Mouse (Mus musculus): ENCODE results near the gene Cox5a. TPM values are rescaled to one million over a fixed set of nuclear protein-coding genes. Genes with fewer than 3 reads are reported as not detected.

Gene Cox5a
- polyA plus RNA-seq, 1 experiment from 2014 or later, result 730 TPM

GRCm38 (mm10) chr9:57502911-57503621 is 18.0 kb upstream of the Cox5a start:
- Histone ChIP-seq H3K4me2 (peak overlapping the region; percentile 75), H3K36me3 (ENCODE audit: control insufficient read depth, insufficient read depth, low read length) (no peaks in the 10 kb centered on the region), H3K27ac (ENCODE audit: low read depth, low read length) (no peak overlapping the region), H3K4me1 (ENCODE audit: control insufficient read depth, insufficient read depth, low read length) (peaks cover 24% of the 10 kb centered on the region), H3K4me3 (ENCODE audit: low read depth, low read length) (peak overlapping the region; percentile 39), H3K9me3 (ENCODE audit: control insufficient read depth, low read length) (no peaks in the 10 kb centered on the region), H3K9ac (ENCODE audit: low read length) (no peak overlapping the region), H3K27me3 (ENCODE audit: control insufficient read depth, insufficient read depth, low read length) (peaks cover 66% of the 10 kb centered on the region)
- ATAC-seq (ENCODE audit: low FRiP score), result 0 out of 2 replicates have a peak, but pooled peaks have one; percentile 36
- peak; percentile 90 for DNase-seq (ENCODE audit: low spot score, missing footprints)
- 2% methylated on average over 23 of the region's 23 CpGs for WGBS

DNA sequence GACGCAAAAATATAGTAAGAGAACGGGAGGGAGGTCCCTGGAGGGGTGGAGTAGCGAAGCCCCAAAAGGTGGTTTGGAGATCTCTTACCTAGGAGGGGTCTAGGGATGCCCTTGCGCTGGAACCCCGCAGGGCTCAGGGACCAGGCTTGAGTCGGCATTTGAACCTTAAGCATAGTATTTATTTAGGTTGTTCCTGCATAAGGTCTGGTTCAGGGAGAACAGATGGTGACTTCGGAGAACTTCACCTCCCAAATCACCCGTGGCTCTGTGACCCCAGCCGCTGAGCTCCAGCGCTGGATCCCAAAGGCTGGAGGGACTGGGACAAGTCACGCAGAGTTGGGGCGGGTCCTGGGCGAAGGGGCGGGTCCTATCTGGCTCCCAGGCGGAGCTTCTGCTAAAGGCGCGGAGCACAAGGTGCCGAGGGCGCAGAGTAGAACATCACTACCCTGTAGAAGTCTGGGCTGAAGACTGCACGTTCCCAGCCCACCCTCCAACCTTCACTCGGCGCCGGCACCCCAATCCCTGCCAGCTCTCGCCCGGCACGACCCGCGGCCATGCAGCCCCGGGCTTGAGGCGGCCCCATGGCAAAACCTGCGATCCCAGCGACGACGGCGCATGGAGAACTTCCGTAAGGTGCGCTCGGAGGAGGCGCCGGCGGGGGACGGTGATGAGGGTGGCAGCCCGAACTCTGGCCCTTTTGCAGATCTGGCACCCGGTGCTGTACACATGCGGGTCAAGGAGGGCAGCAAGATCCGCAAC is 17.3 kb upstream of the Cox5a start, which contains the start of gene Rpp25:
Rpp25 (plus strand) TSS at position 405 of the 759 bp plus-strand sequence.
- ATAC-seq (ENCODE audit: low FRiP score), result peak; percentile 70
- under 1% methylated on average over 46 of the region's 46 CpGs for WGBS

GRCm38 (mm10) chr9:57504381-57504700 is 16.7 kb upstream of the Cox5a start:
- Histone ChIP-seq H3K4me1 (ENCODE audit: control insufficient read depth, insufficient read depth, low read length) (peaks cover 24% of the 10 kb centered on the region), H3K36me3 (ENCODE audit: control insufficient read depth, insufficient read depth, low read length) (no peaks in the 10 kb centered on the region), H3K4me3 (ENCODE audit: low read depth, low read length) (peak overlapping the region; percentile 39), H3K27ac (ENCODE audit: low read depth, low read length) (no peak overlapping the region), H3K9ac (ENCODE audit: low read length) (peak overlapping the region; percentile 55; the same call in 1 of the 2 replicates), H3K4me2 (peak overlapping the region; percentile 75), H3K9me3 (ENCODE audit: control insufficient read depth, low read length) (no peaks in the 10 kb centered on the region), H3K27me3 (ENCODE audit: control insufficient read depth, insufficient read depth, low read length) (peaks cover 66% of the 10 kb centered on the region)
- under 1% methylated on average over 34 of the region's 34 CpGs for WGBS
- ATAC-seq (ENCODE audit: low FRiP score) (peak; percentile 55), DNase-seq (ENCODE audit: low spot score, missing footprints) (peak; percentile 95)

More for the DNA sequence above, 17.3 kb upstream of the Cox5a start, which contains the start of gene Rpp25:
- H3K4me1 ChIP-seq (ENCODE audit: control insufficient read depth, insufficient read depth, low read length), result peaks cover 24% of the 10 kb centered on the region
- DNase-seq (ENCODE audit: low spot score, missing footprints), result peak; percentile 94
- H3K27ac ChIP-seq (ENCODE audit: low read depth, low read length), result peak within 1 kb of the TSS; percentile 25
- H3K9me3 ChIP-seq (ENCODE audit: control insufficient read depth, low read length), result no peaks in the 10 kb centered on the region
- H3K9ac ChIP-seq (ENCODE audit: low read length), result peak within 1 kb of the TSS; percentile 55; the same call in 1 of the 2 replicates
- peak within 1 kb of the TSS; percentile 39 for H3K4me3 ChIP-seq (ENCODE audit: low read depth, low read length)
- H3K4me2 ChIP-seq, result peak within 1 kb of the TSS; percentile 75
- H3K36me3 ChIP-seq (ENCODE audit: control insufficient read depth, insufficient read depth, low read length), result no peaks in the 10 kb centered on the region
- H3K27me3 ChIP-seq (ENCODE audit: control insufficient read depth, insufficient read depth, low read length), result peaks cover 66% of the 10 kb centered on the region

DNA sequence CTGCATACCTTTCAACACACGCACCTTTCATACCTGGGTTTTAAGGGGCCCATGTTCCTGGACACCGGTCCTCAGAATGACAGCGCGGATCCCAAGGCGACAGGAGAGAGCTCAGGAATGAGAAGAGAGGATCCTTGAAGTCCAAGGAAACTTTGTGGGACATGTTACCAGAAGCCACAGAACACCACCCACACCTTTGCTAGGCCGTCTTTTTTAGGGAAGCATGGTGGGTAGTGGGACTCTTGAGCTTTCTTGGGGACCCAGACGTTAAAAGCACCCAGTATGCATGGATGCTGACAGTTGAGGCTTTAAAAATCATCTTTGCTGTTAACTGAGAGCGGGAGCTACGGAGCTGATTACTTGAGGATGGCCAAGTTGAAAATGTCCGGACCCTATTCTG is 16.2 kb upstream of the Cox5a start:
- Histone ChIP-seq H3K4me2 (peak overlapping the region; percentile 75; the same call in 1 of the 2 replicates), H3K27ac (ENCODE audit: low read depth, low read length) (peak overlapping the region; percentile 25), H3K36me3 (ENCODE audit: control insufficient read depth, insufficient read depth, low read length) (no peaks in the 10 kb centered on the region), H3K4me1 (ENCODE audit: control insufficient read depth, insufficient read depth, low read length) (peaks cover 24% of the 10 kb centered on the region), H3K27me3 (ENCODE audit: control insufficient read depth, insufficient read depth, low read length) (peaks cover 65% of the 10 kb centered on the region), H3K9me3 (ENCODE audit: control insufficient read depth, low read length) (no peaks in the 10 kb centered on the region), H3K4me3 (ENCODE audit: low read depth, low read length) (no peak overlapping the region; the same call in 1 of the 2 replicates), H3K9ac (ENCODE audit: low read length) (no peak overlapping the region)
- 49% methylated on average over 10 of the region's 10 CpGs for WGBS
- peak; percentile 90 for DNase-seq (ENCODE audit: low spot score, missing footprints)
- no peak for ATAC-seq (ENCODE audit: low FRiP score)

DNA sequence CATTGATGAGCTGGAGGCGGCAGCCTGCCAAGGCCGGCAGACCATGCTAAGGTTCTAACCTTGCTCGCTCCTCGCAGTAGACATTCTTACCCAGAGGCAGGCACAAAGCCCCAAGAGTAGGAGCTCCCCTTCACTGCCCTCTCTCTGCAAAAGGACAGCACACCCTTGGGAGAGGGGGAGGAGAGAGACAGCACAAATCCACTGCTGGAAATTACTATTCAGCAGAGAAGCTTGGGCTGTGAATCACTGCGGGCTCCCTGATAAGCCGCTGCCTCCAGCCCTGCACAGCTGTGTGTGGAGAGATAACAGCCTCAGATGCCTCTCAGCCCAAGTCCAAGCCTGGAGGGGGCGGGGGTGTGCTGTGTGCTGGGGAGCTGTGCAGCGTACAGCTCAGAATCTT is 15.4 kb upstream of the Cox5a start:
- H3K9me3 ChIP-seq (ENCODE audit: control insufficient read depth, low read length), result no peaks in the 10 kb centered on the region
- H3K4me2 ChIP-seq, result no peak overlapping the region
- 3% methylated on average over 8 of the region's 8 CpGs for WGBS
- DNase-seq (ENCODE audit: low spot score, missing footprints) (peak; percentile 93), ATAC-seq (ENCODE audit: low FRiP score) (peak; percentile 79)
- H3K36me3 ChIP-seq (ENCODE audit: control insufficient read depth, insufficient read depth, low read length), result no peaks in the 10 kb centered on the region
- peak overlapping the region; percentile 6; the same call in 1 of the 2 replicates for H3K27ac ChIP-seq (ENCODE audit: low read depth, low read length)
- H3K4me3 ChIP-seq (ENCODE audit: low read depth, low read length), result no peak overlapping the region
- H3K4me1 ChIP-seq (ENCODE audit: control insufficient read depth, insufficient read depth, low read length), result peaks cover 27% of the 10 kb centered on the region
- no peak overlapping the region; the same call in 1 of the 2 replicates for H3K9ac ChIP-seq (ENCODE audit: low read length)
- peaks cover 58% of the 10 kb centered on the region for H3K27me3 ChIP-seq (ENCODE audit: control insufficient read depth, insufficient read depth, low read length)

DNA sequence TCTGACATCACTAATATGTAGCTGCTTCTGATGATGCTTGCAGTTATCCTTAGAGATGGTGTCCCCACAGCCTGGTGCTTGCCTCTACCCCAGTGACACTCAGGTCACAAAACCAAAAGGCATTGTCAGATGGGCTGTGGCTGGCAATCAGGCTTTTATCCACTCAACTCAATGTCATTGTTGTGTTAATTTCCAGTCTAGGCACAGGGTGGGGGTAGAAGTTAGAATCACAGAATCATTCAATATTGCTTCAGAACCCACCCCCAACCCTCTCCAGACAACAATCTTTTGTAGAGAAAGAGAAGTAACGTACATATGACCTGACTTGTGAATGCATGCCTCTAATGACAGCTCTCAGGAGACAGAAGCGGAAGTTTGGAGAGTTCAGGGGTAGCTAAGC is 10.5 kb upstream of the Cox5a start:
- ATAC-seq (ENCODE audit: low FRiP score) (no peak), DNase-seq (ENCODE audit: low spot score, missing footprints) (peak; percentile 84)
- Histone ChIP-seq H3K27ac (ENCODE audit: low read depth, low read length) (no peak overlapping the region), H3K4me3 (ENCODE audit: low read depth, low read length) (no peak overlapping the region), H3K4me2 (no peak overlapping the region), H3K9ac (ENCODE audit: low read length) (no peak overlapping the region), H3K9me3 (ENCODE audit: control insufficient read depth, low read length) (no peaks in the 10 kb centered on the region), H3K27me3 (ENCODE audit: control insufficient read depth, insufficient read depth, low read length) (peaks cover 10% of the 10 kb centered on the region), H3K4me1 (ENCODE audit: control insufficient read depth, insufficient read depth, low read length) (peaks cover 6% of the 10 kb centered on the region), H3K36me3 (ENCODE audit: control insufficient read depth, insufficient read depth, low read length) (no peaks in the 10 kb centered on the region)
- WGBS, result 56% methylated on average over 2 of the region's 2 CpGs

GRCm38 (mm10) chr9:57517113-57517512 is 4.0 kb upstream of the Cox5a start:
- Histone ChIP-seq H3K9ac (ENCODE audit: low read length) (0 out of 2 replicates have a peak overlapping the region, but pooled peaks have one; percentile 16), H3K4me1 (ENCODE audit: control insufficient read depth, insufficient read depth, low read length) (peaks cover 7% of the 10 kb centered on the region), H3K36me3 (ENCODE audit: control insufficient read depth, insufficient read depth, low read length) (no peaks in the 10 kb centered on the region), H3K4me3 (ENCODE audit: low read depth, low read length) (no peak overlapping the region), H3K4me2 (no peak overlapping the region), H3K27me3 (ENCODE audit: control insufficient read depth, insufficient read depth, low read length) (no peaks in the 10 kb centered on the region), H3K9me3 (ENCODE audit: control insufficient read depth, low read length) (no peaks in the 10 kb centered on the region), H3K27ac (ENCODE audit: low read depth, low read length) (no peak overlapping the region)
- 10% methylated on average over 3 of the region's 3 CpGs for WGBS
- ATAC-seq (ENCODE audit: low FRiP score), result no peak
- DNase-seq (ENCODE audit: low spot score, missing footprints), result peak; percentile 99

DNA sequence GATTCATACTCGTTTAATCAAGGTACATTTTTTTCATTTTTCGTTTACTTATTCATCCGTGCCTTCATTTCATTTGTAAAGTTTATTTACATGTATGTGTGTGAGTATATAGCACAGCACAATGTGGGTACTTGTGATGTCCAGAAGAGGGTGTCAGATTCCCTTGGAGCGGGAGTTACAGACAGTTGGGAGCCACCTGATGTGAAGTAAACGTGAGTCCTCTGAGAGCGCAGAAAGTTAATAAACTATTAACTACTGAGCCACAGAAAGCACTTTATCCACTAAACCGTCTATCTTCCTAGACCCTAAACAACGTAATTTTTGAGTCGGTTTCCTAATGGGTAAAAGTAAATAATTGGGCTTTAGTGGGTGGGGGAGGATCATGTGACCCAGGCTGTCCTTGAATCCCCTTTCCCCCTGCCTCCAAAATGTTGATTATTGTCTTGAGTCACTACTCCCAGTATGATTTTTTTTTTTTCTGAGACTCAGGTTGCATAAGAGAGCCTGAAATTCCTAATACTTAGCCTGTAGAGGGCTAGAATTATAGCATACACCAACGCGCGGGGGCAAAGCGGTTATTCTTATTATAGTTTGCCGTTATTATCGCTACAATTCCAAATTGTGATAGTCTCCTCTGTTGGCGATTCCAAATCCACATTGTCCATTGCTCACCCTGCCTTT is 559 bp upstream of the Cox5a start:
- peak; percentile 34; the same call in 1 of the 2 replicates for ATAC-seq (ENCODE audit: low FRiP score)
- no peak for DNase-seq (ENCODE audit: low spot score, missing footprints)
- Histone ChIP-seq H3K27ac (ENCODE audit: low read depth, low read length) (no peak overlapping the region), H3K36me3 (ENCODE audit: control insufficient read depth, insufficient read depth, low read length) (no peaks in the 10 kb centered on the region), H3K9ac (ENCODE audit: low read length) (peak overlapping the region; percentile 95), H3K4me2 (peak overlapping the region; percentile 56), H3K4me3 (ENCODE audit: low read depth, low read length) (peak overlapping the region; percentile 94), H3K9me3 (ENCODE audit: control insufficient read depth, low read length) (no peaks in the 10 kb centered on the region), H3K27me3 (ENCODE audit: control insufficient read depth, insufficient read depth, low read length) (no peaks in the 10 kb centered on the region), H3K4me1 (ENCODE audit: control insufficient read depth, insufficient read depth, low read length) (peaks cover 13% of the 10 kb centered on the region)
- whole genome bisulfite sequencing, result 26% methylated on average over 16 of the region's 16 CpGs
